Mouse (Mus musculus): ENCODE data around the gene Snx29. TPM values are rescaled to one million over a fixed set of nuclear protein-coding genes. Genes with fewer than 3 reads are reported as not detected.
"Not testable (repeated sequence)": the region's sequence is repeated elsewhere in the genome, so short reads cannot be mapped to it uniquely, and the experiment has no call there.

The Snx29 gene
- polyA plus RNA-seq, 1 experiment, result 27.7 TPM

DNA sequence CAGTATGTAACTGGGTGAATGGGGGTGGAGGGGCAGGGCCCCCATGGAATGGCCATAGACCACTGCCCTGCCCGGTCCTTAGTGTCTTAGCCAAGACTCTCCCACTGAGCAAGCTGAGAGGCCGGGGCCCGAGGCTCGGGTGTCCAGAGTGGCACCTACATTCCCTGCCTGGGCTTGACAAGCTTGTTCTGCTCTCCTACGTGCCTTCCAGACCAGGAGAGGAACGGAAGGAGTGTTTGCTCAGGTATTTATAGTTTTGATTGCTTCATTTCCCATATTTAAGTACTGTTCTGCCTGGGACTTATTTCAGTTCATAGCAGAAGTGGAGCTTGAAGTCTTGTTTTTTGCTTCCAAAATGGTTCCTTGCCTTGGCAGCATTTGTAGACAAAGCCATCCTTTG, 116.7 kb downstream of the Snx29 start:
- Histone ChIP-seq H3K4me1 (ENCODE audit: control insufficient read depth, insufficient read depth, low read length) (peaks cover 62% of the 10 kb centered on the region), H3K27ac (ENCODE audit: insufficient read depth, low read depth, low read length) (no peak overlapping the region), H3K4me3 (ENCODE audit: insufficient read depth, low read length) (no peak overlapping the region)
- TF ChIP-seq CTCF (IDR thresholded peaks at IDR 0.05; ENCODE audit: low read depth, low read length) (no peak), POLR2A (IDR thresholded peaks at IDR 0.05; ENCODE audit: borderline replicate concordance, low read depth, low read length) (no peak)

DNA sequence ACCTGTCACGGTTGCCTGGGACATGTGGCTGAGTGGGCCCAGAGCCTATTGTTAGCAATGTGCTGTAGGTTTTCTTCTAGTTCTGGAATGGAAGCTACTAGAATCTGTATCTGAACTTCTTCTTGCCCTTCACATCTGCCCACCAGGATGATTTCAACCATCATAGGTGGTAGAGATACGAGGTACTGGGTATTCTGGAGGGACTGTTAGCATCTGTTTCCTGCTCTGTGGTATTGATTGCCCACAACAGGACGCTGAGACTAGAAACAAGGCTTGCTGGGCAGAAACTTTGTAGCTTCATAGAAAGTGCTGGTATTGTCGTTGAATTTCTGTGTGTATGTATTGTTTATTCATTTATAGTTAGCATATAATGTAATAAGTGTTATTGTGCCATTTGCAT, 118.9 kb downstream of the Snx29 start:
- TF ChIP-seq CTCF (IDR thresholded peaks at IDR 0.05; ENCODE audit: low read depth, low read length) (no peak), POLR2A (IDR thresholded peaks at IDR 0.05; ENCODE audit: borderline replicate concordance, low read depth, low read length) (no peak)
- Histone ChIP-seq H3K4me1 (ENCODE audit: control insufficient read depth, insufficient read depth, low read length) (peaks cover 58% of the 10 kb centered on the region), H3K27ac (ENCODE audit: insufficient read depth, low read depth, low read length) (no peak overlapping the region), H3K4me3 (ENCODE audit: insufficient read depth, low read length) (no peak overlapping the region)

DNA sequence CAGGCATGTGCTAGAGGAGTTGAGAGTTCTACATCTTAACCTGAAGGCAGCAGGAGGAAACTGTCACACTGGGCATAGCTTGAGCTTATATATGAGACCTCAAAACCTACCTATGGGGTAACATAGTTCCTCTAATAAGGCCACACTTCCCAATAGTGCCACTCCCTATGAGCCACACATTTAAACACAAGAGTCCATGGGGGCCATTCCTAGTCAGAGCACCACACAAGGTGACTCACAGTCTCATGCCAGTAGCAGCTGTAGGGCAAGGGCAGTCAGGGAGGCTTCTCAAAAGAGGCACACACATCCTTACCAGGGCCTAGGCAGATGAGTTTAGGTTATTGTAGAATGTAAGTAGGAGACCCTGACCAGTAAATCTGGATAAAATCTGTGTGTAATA, 119.8 kb downstream of the Snx29 start:
- TF ChIP-seq POLR2A (IDR thresholded peaks at IDR 0.05; ENCODE audit: borderline replicate concordance, low read depth, low read length) (no peak), CTCF (IDR thresholded peaks at IDR 0.05; ENCODE audit: low read depth, low read length) (no peak)
- H3K27ac ChIP-seq (ENCODE audit: insufficient read depth, low read depth, low read length), result no peak overlapping the region
- H3K4me1 ChIP-seq (ENCODE audit: control insufficient read depth, insufficient read depth, low read length), result peaks cover 55% of the 10 kb centered on the region

GRCm38 (mm10) chr16:11444626-11445025, 121.9 kb downstream of the Snx29 start:
- Histone ChIP-seq H3K27ac (ENCODE audit: insufficient read depth, low read depth, low read length) (no peak overlapping the region), H3K4me1 (ENCODE audit: control insufficient read depth, insufficient read depth, low read length) (peaks cover 38% of the 10 kb centered on the region), H3K4me3 (ENCODE audit: insufficient read depth, low read length) (no peak overlapping the region)
- no peak for TF ChIP-seq CTCF (IDR thresholded peaks at IDR 0.05; ENCODE audit: low read depth, low read length)
- TF ChIP-seq POLR2A (IDR thresholded peaks at IDR 0.05; ENCODE audit: borderline replicate concordance, low read depth, low read length), result no peak

More for the DNA sequence above, 119.8 kb downstream of the Snx29 start:
- H3K4me3 ChIP-seq (ENCODE audit: insufficient read depth, low read length), result no peak overlapping the region

DNA sequence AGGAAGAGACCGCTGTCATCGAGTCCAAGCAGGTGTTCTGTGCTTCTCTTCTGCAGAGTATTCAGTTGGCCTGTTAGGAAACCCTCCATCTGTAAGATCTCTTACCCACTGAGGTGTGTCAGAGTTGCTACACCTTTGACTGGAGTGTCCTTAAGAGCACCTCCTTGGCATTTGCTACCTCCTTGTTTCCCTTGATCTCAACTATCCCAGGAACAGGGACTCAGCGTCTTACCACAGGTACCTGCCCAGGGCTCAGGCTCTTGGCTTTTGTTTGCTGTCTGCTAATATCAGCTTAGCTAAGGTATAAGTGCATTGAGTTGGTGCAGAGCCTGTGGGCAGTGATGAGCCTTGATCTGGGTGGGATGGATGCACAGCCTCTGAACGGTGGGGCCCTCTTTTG, 124.3 kb downstream of the Snx29 start:
- Histone ChIP-seq H3K4me3 (ENCODE audit: insufficient read depth, low read length) (no peak overlapping the region), H3K4me1 (ENCODE audit: control insufficient read depth, insufficient read depth, low read length) (peaks cover 26% of the 10 kb centered on the region), H3K27ac (ENCODE audit: insufficient read depth, low read depth, low read length) (no peak overlapping the region)
- no peak for TF ChIP-seq CTCF (IDR thresholded peaks at IDR 0.05; ENCODE audit: low read depth, low read length)
- no peak for TF ChIP-seq POLR2A (IDR thresholded peaks at IDR 0.05; ENCODE audit: borderline replicate concordance, low read depth, low read length)

GRCm38 (mm10) chr16:11447905-11448304, 125.2 kb downstream of the Snx29 start:
- no peak overlapping the region for H3K4me3 ChIP-seq (ENCODE audit: insufficient read depth, low read length)
- no peak for TF ChIP-seq POLR2A (IDR thresholded peaks at IDR 0.05; ENCODE audit: borderline replicate concordance, low read depth, low read length)
- no peak for TF ChIP-seq CTCF (IDR thresholded peaks at IDR 0.05; ENCODE audit: low read depth, low read length)
- H3K27ac ChIP-seq (ENCODE audit: insufficient read depth, low read depth, low read length), result no peak overlapping the region
- peaks cover 17% of the 10 kb centered on the region for H3K4me1 ChIP-seq (ENCODE audit: control insufficient read depth, insufficient read depth, low read length)

DNA sequence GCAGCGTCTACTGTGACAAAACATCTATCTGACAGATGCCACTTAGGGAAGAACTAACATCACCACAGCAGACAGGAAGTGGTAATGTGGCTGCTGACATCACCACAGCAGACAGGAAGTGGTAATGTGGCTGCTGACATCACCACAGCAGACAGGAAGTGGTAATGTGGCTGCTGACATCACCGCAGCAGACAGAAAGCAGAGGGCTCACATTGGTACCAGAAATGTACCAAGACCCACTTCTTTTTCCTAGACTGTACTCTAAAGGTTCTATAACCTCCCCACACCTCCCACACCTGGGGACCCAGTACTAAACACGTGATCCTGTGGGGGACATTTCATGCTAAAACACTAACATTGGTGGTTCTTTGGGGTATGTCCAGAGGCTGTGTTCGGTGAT, 126.0 kb downstream of the Snx29 start:
- not testable (repeated sequence) for H3K4me3 ChIP-seq (ENCODE audit: insufficient read depth, low read length); H3K4me1 ChIP-seq (ENCODE audit: control insufficient read depth, insufficient read depth, low read length); H3K27ac ChIP-seq (ENCODE audit: insufficient read depth, low read depth, low read length)

- TF ChIP-seq CTCF (IDR thresholded peaks at IDR 0.05; ENCODE audit: low read depth, low read length) (no peak), POLR2A (IDR thresholded peaks at IDR 0.05; ENCODE audit: borderline replicate concordance, low read depth, low read length) (no peak)
- no peak overlapping the region for H3K4me3 ChIP-seq (ENCODE audit: insufficient read depth, low read length)
- H3K4me1 ChIP-seq (ENCODE audit: control insufficient read depth, insufficient read depth, low read length), result peaks cover 5% of the 10 kb centered on the region
- no peak overlapping the region for H3K27ac ChIP-seq (ENCODE audit: insufficient read depth, low read depth, low read length)
Observed at GRCm38 (mm10) chr16:11449344-11449743, 126.6 kb downstream of the Snx29 start.

DNA sequence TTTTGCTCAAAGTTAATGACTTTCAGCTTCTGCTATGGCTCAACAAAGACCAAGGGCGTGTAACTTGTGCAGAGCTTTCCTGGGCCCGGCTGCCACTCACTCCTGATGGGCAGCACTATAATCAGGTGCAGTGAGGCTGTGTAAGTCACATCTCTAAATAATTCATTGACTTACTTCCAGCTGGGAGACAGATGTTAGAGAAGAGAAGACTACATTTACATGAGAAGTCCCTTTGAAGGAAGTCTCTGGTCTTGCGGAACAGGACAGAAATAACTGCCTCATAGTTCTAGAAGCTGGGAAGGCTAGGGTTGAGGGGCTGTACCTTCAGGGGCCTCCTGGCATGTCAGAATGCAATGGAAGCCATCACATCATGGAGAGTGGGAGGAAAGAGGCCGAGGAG, 127.9 kb downstream of the Snx29 start:
- TF ChIP-seq CTCF (IDR thresholded peaks at IDR 0.05; ENCODE audit: low read depth, low read length) (no peak), POLR2A (IDR thresholded peaks at IDR 0.05; ENCODE audit: borderline replicate concordance, low read depth, low read length) (no peak)
- Histone ChIP-seq H3K27ac (ENCODE audit: insufficient read depth, low read depth, low read length) (no peak overlapping the region), H3K4me3 (ENCODE audit: insufficient read depth, low read length) (no peak overlapping the region), H3K4me1 (ENCODE audit: control insufficient read depth, insufficient read depth, low read length) (peaks cover 13% of the 10 kb centered on the region)

- Histone ChIP-seq H3K27ac (ENCODE audit: insufficient read depth, low read depth, low read length) (peak overlapping the region; percentile 97), H3K4me1 (ENCODE audit: control insufficient read depth, insufficient read depth, low read length) (peaks cover 46% of the 10 kb centered on the region), H3K4me3 (ENCODE audit: insufficient read depth, low read length) (no peak overlapping the region)
- TF ChIP-seq POLR2A (IDR thresholded peaks at IDR 0.05; ENCODE audit: borderline replicate concordance, low read depth, low read length) (no peak), CTCF (IDR thresholded peaks at IDR 0.05; ENCODE audit: low read depth, low read length) (no peak)
Observed at GRCm38 (mm10) chr16:11454871-11455270, 132.2 kb downstream of the Snx29 start.

- H3K4me1 ChIP-seq (ENCODE audit: control insufficient read depth, insufficient read depth, low read length), result peaks cover 54% of the 10 kb centered on the region
- TF ChIP-seq POLR2A (IDR thresholded peaks at IDR 0.05; ENCODE audit: borderline replicate concordance, low read depth, low read length) (no peak), CTCF (IDR thresholded peaks at IDR 0.05; ENCODE audit: low read depth, low read length) (peak; percentile 61)
- peak overlapping the region; percentile 97 for H3K27ac ChIP-seq (ENCODE audit: insufficient read depth, low read depth, low read length)
- H3K4me3 ChIP-seq (ENCODE audit: insufficient read depth, low read length), result no peak overlapping the region
Observed at GRCm38 (mm10) chr16:11455545-11456140, 132.9 kb downstream of the Snx29 start.
